ENCODE assay signal across 9 mouse cellular contexts in genomic region chr2:3753749-3754148, GRCm38 (mm10).
DNase-seq lines count a peak whose midpoint lies in the region; TF ChIP-seq lines count a peak whose summit lies in the region.
"Had no signal": no experiment of that assay in that cellular context is flagged by ENCODE, and none has a peak within 500 bp of the region (broad histone marks: within the 10 kb centered on the region; RNA-seq: fewer than 3 reads in every experiment).

No protein-coding gene starts in this region.

- peak; percentile 3; the same call in 1 of the 2 replicates for TF ChIP-seq CTCF in brain, embryonic 14.5 days (IDR thresholded peaks at IDR 0.05; ENCODE audit: borderline replicate concordance, extremely low read depth, insufficient read depth, insufficient read length)

- DNase-seq in kidney, postnatal 14 days = peak; percentile 35
- no peak for DNase-seq in kidney, adult 18-20 months
- DNase-seq in CD4-positive, CD25-positive, alpha-beta regulatory T cell, adult 2 months (ENCODE audit: low read depth, low spot score) = peak; percentile 73
- DNase-seq in brain, embryonic 14.5 days (ENCODE audit: low read depth) = peak; percentile 83
- DNase-seq in lung, postnatal 36 days = peak; percentile 52
- no peak for DNase-seq in gastrocnemius, adult 18-20 months (ENCODE audit: low spot score)
- DNase-seq in cerebellum, adult 11-12 months = no peak
- no peak for DNase-seq in cerebellum, adult 9-11 months
- DNase-seq: gastrocnemius, postnatal 14 days had no signal

- no peak for TF ChIP-seq POLR2A in brain, embryonic 14.5 days (IDR thresholded peaks at IDR 0.05; ENCODE audit: borderline replicate concordance, extremely low read depth, insufficient read depth, insufficient read length, poor library complexity, severe bottlenecking)

Comparison
In these comparisons a context has a peak if more than half of its experiments do, and no peak if none do; other contexts are left out.
1. DNase-seq: peak in kidney, postnatal 14 days (single experiment), CD4-positive, CD25-positive, alpha-beta regulatory T cell, adult 2 months (single experiment), brain, embryonic 14.5 days (single experiment) and lung, postnatal 36 days (single experiment); none in kidney, adult 18-20 months (single experiment), gastrocnemius, adult 18-20 months (single experiment), cerebellum, adult 11-12 months (single experiment) and cerebellum, adult 9-11 months (single experiment).